Mouse (Mus musculus) gastrocnemius, postnatal 25 days (tissue): ENCODE results near the gene Tbc1d16. TPM values are rescaled to one million over a fixed set of nuclear protein-coding genes. Genes with fewer than 3 reads are reported as not detected.

ENCODE experiments used
- DNase-seq: peaks from one replicate; pipeline ENCODE4 v3.0.0; 2022
- total RNA-seq, 2 experiments: library from RNA; stranded (reverse); gene quantifications; 1 replicate in 1 of 2; 2 replicates in 1 of 2; pipeline ENCODE4 v1.2.3; 2021

Gene Tbc1d16
- total RNA-seq, 2 experiments from 2014 or later = 16.1 to 20.9 TPM

DNA sequence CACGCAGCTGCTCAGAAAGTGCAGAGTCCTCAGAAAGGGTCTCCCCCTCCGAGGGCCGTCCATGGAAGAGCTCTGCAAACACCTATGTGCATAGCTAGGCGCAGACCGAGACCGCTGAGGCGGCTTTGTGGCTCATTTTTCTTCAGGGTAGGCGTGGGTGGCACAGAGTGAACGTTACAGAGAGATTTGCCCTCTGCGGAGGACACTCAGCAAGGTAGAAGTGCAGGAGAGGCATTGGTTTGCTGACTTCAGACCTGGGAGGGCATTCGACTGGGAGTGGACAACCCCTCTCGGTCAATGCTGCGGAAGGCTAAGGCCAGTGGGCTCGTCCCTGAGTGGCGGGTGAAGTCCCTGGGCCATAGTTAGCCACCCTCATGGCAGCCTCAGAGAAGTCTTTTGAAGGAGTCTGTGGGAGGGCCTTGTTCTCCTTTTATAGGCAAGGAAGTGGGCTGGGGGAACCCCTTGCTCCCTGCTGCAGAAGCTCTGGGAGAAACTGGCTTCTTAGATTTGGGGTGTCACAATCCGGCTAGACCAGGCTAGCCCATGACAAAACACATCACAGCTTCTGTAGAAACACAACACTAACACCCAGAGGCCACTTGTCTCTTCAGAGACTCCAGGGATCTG lies 84.8 kb downstream of the Tbc1d16 start:
- no peak for DNase-seq

DNA sequence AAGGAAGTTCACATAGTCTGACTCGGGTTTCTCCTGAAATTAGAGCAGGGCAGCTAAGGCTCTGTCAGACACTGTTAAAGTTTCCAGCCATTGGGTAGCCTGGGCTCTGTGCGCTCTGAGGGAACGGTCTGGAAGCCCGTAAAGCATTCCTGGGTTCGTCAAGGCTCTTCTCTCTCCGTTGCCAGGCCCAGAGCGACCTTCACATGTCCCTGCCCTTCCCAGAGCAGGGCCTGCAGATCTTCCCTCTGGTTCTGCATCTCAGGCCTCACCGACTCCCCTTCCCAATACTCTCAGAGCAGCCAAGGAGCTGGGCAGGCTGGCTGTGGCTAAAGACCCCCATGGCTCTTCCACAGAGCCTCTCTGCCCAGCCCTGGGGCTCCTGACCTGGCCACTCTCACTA lies 85.7 kb downstream of the Tbc1d16 start:
- no peak for DNase-seq

DNA sequence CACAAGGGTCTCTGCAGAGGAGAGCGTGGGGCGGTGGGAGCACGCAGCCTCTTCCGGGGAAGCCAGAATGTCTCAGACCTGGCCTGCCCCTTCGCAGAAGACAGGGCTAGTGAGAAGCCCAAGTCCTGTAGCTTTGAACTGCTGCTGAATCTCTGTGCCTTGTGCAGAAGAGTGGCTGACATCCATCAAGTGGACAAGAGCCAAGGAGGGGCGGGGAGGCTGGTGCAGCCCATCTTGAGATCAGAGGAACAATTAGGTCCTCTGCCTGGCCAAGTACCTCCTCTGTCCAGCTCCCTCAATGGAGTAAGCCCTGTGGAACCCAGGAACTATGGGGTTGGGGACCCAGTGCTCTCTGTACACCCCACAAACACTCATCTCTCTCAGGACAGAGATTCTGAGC lies 89.3 kb downstream of the Tbc1d16 start:
- DNase-seq = no peak

DNA sequence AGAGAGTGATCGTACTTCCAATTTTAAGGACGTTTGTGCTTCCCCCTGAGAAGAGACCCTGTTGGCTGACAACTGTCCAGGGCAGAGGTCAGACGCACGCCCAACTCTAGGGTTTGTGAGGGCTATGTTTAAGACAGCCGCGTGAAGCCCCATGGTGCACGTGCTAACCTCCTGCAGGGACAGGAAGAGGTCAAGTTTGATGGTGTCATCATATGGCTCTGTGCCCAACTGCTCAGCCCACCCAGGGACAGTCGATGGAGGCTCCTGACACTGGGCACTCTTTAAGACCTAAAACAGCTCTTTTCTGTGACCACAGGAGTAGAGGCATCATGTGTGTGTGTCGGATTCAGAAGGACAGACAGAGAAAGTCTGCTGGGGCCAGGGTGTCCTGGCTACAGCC lies 90.1 kb downstream of the Tbc1d16 start:
- no peak for DNase-seq

DNA sequence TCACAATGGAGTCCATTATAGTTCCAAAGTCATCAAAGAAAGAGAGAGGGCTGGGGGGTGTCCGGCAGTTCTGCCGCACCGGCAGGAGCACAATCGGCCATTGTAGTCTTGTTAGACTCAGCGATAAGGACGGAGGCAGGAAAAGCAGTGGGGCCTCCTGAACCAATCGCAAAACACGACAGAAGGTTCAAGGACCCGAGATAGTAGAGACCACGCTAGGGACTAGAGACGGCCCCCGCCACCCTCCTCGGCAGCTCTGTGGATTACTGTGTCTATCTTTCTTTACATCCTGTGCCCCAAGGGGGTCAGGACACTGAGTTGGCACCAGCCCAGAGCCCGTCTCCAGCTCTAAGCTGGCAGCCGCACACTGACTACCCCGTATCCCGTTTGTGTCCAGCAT lies 93.7 kb downstream of the Tbc1d16 start:
- no peak for DNase-seq

DNA sequence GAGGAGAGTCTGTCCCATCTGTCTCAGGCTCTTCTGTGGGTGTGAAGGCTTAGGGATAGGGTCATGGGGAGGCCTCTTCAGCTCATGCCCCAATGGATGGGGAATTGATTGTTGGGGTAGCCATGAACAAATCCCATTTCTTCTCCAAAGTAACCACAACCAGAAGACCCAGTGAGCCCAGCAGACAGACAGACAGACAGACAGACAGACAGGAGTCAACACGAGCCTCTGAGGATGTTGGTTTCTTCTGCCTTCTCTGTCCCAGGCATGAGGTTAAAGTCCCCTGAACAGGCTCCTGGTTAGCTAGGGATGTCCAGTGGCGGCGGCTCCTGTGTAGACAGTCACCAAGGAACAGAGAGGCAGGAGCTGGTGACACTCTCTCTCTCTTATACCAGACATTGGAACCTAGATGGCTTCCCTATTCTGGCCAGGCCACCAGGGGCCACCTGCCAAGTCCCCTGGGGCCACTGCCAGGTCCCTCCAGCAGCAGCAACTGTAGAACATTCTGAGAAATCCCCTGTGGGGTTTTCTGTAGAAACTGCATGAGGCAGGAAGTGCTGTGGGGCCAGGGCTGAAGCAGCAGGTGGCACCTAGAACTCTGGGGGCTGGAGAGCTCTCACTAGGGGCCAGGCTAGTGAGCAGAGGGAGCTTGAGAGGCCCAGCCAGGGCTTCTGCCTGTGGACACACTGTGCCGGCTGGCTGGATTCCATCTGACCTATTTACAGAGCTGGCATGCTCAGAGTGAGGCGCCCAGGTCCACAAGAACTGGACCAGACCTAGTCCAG lies 94.7 kb downstream of the Tbc1d16 start:
- peak; percentile 71 for DNase-seq

DNA sequence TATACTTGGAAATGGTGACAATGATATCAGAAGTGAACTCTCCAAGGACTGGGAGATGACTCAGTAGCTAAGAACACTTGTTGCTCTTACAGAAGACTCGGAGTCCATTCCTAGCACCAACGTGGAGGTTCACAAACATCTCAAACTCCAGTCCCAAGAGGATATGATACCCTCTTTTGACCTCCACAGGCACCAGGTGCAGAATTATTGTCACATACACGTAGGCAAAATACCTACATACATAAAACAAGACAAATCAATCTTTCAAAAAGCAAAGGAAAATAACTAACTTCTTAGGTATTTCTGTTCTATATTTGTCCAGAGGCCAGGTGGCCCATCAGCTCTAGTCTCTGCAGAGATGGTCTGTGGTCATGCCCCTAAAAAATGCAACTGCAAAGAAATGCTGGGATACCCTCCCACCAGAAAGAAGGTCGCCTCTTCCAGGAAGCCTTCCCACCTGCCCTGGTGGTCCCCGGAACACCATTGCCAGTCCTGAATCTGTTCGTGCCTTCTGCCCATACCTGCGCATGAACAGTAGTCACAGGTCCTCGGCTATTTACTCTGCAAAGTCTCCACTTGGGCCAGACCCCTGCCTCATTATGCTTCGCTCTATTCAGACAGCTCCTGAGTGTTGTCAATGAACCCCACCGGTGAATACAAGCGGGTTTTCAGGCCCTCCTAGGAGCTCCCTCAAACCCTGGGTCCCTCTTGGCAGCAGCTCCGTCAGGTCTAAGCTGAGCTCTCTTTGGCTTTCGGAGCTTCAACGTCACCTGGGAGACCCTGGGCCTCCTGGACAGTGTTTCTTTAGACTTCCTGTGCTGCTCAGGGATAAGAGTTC lies 95.9 kb downstream of the Tbc1d16 start:
- no peak for DNase-seq

DNA sequence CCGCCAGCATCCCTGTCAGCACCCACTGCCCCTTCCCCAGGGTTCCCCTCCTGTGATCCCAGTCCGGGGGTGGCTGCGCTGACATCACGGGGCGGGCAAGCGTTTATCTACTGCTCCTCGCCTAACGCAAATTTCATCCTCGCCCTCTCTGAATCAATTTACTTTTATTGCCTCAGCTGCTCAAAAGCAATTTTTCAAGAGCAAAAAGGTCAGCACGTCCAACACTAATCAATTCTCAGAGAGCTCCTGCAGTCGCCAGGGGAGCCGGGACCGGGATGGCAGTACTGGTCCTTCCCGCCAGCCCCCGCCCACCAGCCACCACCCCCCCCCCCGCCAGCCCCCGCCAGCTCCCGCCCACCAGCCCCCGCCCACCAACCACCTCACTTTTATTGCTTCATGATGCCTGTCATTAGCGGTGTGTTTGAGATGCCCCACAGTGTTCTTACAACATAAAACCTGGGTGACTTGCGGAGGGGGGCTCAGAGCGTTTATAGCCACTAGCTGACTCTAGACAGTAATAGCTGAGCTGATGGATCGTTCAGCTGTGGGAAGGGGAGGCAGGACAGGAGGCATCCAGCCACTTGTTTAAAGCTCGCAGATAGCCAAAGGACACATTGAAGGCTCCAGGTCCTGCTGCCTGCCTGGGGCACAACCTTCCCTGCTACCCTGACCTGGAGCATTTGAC lies 98.1 kb downstream of the Tbc1d16 start:
- DNase-seq = no peak

DNA sequence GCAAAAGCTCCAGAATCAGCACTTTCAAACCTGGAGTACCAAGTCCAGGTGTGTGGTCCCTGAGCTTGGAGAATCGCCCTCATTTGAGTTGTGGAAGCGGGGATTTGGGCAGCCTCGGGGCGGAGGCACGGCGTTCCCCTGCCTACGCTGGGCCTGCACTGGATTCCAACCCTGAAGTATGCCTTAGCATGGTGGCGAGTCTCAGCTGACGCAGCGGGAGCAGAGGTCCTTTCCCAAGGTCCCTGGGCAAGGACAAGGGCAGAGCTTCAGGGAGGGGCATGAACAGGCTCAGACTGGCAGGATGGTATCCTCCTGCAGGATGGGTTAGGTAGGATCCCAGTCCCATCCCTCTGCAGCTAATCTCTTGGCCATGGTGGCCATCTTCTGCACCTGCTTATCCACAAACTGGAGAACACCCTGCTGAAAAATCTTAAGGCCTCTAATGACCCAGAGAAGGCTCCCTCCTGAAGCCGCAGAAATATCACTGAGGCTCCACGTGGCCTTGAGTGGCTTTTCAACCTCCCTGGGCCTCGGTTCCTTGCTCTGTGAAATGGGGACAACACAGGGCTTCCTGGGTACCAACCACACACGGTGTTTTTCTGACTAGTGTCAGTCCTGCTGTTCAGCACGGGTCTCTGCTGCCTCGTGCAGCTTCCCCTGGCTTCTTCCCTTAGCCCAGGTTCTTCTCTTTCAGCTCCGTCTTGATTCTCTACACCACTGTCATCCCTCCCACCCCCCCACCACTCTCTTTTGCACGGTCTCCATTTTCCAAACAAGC lies 98.8 kb downstream of the Tbc1d16 start:
- no peak for DNase-seq

DNA sequence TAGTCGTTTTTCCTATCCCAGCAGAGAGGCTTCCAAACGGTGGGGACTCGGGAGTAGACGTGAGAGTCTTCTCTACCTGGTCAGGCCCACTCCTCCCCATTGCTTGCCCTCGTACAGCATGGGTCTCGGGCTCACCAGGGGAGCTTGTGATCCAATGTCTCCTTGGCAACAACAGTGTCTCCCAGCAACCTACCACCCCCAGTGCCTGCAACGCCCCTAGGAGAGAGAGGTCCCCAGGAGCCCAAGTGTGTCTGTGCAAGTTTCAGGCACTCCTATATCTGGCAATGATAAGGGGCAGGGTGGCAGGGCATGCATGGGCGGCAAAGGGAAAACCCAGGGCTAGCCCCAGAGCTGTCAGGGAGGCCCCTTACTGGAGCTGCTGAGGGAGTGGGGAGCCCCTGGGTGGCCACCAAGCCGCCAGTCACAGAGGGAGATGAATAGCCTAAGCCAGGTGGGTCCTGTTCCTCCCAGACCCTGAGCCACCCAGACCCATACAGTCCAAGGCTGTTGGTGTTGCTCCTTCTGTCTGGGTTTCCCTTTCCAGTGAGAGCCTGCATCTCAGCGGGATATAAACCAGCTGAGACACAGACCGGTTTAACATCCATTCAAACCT lies 99.5 kb downstream of the Tbc1d16 start:
- DNase-seq = no peak

DNA sequence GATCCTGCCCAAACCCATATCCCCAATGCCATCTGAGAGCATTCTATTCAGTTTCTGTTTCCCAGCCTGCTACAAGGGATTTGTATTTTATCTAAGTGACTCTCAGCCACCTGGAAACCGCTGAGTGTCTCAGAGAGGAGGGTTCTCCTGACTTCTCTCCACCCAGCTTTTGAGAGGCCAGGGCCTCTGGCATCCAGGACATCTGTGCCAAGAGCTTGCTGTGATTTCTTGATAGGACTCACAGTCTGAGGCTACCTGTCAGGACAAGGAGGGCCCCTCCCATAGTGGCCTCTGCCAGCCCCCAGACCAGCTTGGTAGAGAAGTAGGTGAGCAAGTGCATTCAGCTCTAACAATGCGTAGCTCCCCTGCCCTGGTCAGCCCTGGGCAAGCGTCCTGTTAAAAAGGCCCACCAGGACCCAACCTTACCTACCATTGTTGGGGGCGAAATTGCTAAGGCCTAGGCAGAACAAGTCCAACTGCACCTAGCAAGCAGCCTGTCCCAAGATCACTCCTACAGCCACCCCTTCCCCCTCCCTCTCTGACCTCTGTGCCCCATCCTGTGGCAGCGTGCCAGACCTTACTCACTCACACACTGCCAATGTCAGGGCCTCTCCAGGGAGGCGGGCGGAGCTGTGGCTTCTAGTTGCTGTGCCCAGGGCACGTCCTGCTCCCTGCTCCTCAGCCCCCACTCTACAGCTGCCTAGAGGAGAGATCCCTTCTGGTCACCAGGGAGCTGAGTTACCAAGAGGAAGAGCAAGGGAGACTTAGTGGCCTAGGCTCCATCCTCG lies 100.4 kb downstream of the Tbc1d16 start:
- DNase-seq = peak; percentile 70

DNA sequence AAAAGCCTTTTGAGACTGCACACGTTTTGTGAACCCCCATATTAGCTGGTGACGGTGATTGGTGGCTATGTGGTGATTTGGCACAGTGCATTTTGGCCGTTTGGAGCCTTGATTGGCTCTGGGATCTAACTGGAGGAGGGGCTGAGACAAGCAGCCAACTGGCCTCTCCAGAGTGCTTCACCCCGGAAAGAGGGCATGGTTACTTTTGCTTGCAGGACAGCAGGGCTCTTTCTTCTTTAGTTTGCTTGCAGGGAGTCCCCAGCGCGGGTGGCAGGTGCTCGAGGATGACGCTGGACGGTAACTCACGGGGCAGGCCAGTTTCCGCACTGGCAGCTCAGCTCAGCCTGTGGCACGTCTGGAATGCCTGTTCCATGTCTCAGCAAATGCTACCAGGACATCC lies 101.2 kb downstream of the Tbc1d16 start:
- no peak for DNase-seq

DNA sequence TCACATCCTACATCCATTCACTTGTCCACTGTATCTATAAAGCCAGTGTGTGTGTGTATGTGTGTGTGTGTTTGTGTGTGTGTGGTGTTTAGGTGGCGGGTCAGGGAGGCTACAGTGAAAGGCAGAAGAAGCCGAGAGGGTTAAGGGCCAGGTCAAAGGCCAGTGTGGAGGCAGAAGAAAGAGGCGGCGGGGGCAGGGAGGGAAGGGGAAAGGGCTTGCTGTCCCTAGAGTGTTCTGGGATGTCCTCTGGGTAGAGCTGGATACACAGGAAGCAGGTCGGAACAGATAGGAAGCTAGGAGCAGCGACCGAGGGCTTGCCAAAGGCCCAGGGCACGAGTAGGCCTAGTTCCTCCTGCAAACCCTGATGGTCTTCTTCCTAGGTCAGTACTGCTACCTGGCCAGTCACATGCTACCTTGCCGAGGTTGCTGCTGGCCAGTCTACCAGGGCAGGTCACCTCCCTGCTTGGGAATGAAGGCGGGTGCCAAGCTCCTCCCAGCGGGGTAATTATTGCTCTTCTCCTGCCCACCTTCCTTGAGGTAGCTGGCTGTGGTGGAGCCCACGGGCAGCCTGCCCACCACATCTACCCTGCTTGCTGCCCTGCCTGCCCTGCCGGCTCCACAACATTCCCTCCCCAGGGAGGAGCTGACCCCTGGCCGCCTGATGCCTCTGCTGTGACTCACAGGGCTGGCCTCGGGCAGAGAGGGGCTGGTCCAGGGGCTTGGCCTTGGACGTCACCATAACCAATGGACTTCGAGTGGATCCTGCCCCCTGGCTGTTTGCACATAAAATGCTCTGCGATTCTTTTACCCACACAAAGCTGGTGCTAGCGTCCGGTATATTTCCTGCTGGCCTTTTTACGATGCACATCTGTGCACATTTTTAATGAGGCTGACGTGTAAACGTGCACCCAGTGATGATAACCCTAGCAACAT lies 102.1 kb downstream of the Tbc1d16 start:
- peak; percentile 86 for DNase-seq

DNA sequence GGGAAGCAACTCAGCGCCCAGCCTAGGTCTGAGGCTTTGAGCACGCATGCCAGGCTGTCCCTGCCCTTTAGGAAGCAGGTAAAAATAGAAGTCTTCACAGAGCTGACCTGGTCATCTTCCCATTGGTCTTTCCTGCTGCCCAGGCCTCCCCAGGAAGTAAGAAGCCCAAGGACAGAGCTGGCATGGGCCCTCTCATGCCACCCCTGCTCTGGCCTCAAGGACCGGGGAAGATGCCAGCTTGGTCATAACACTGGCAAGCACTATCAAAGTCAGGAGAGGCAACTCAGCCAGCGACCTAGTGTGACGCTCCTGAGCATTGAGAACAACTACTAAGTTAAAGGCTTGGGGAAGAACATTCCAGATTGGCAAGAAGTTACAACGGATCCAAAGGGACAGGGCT lies 103.8 kb downstream of the Tbc1d16 start:
- peak; percentile 82 for DNase-seq

DNA sequence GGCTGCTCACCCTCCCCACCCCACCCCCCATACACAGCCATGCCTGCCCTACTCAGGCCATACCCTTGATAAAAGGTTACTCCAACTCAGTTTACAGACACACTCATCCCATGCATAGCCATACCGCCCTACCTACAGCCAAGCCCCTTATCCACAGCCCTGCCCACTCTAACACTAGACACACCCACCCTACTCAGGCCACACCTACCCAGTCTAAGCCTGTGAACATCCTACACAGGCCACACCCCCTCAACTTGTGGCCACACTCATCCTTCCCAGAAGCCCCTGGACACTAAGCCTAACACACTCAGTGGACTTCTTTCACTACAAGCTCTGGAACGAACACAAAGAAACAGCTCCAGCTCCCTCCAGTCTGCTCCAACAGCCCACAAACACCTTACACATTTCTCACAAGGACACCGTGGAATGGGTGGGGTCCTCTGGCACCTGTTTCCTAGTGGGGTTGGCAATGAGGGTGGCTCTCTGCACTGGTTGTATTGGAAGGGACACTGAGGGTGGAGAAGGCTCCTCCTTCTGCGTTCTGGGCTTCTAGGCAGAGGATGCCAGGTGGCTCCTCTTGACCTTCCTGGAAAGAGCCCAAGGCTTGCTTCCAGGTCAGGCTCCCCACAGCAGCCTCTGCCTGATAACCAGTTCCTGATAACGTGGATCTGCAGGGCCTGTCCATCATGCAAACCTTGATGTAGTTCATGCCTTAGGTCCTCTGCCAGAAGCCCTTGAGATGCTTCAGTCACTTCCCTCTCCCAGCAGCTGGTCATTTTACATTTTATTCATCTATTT lies 104.6 kb downstream of the Tbc1d16 start:
- no peak for DNase-seq

DNA sequence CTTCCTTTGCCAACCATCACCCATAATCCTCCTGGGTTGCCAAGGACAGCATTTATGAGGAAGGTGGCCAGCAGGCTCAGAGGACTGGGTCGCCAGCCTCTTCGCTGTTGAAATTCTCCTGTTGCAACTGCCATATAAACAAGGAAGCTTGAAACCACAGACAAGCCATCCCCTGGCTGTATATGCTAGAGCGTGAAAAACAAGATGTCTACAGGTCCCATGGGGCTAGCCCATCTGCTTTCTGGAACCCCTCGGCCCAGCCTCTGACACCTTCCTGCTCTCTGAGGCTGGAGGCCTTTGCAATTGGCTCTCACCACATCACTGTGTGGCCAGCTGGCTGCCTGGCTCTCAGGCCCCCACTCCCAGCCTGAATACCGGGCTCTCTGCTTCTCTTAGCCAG lies 105.9 kb downstream of the Tbc1d16 start:
- DNase-seq = no peak

DNA sequence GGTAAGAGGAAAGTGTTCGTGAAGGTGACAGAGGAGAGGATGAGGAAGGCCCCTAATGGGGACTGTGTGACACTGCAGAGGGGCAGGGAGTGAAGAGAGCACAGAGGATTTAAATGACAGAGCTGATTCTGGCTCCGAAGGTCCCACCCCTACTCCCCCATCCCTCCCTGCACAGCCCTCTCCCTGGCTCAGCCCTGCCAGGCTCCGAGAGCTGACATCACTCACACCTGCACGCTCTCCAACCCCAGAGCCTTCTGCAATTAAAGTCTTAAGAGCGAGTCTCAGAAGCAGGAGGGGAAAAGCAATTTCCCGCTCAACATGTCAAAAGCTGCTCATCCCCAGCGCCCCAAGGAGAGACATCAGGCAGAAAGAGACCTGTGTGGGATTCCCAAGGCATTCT lies 109.4 kb downstream of the Tbc1d16 start:
- DNase-seq = no peak

DNA sequence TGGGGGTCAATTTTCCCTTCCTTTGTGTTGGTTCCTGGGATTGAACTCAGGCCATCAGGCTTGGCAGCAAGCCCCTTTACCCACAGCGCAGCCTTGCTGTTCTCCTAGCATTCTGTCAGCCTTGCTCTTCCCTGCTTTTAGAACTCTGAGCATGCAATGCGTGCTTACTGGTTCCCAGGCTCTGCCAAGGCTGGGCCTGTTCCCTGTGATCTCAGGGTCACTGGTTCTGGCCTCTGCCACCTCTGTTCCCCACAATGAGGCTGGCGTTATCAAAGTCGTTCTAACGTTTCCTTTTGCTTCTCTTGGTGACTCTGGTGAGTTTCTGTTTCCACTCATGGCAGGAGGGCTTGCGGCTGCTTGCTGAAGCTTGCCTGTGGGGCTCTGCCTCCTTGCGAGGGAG lies 110.4 kb downstream of the Tbc1d16 start:
- no peak for DNase-seq
